Mouse (Mus musculus) gastrocnemius, adult 18-20 months (tissue): ENCODE results near the gene Bmper. TPM values are rescaled to one million over a fixed set of nuclear protein-coding genes. Genes with fewer than 3 reads are reported as not detected.

Experiments used
- DNase-seq: peaks from one replicate; pipeline ENCODE4 v3.0.0; 2021; ENCODE audit warnings: low spot score
- total RNA-seq, 2 experiments: library from RNA; stranded (reverse); gene quantifications; 2 replicates each; pipeline ENCODE4 v1.2.3; 2021

The Bmper gene
- total RNA-seq, 2 experiments from 2014 or later: 2.3 to 3.8 TPM

DNA sequence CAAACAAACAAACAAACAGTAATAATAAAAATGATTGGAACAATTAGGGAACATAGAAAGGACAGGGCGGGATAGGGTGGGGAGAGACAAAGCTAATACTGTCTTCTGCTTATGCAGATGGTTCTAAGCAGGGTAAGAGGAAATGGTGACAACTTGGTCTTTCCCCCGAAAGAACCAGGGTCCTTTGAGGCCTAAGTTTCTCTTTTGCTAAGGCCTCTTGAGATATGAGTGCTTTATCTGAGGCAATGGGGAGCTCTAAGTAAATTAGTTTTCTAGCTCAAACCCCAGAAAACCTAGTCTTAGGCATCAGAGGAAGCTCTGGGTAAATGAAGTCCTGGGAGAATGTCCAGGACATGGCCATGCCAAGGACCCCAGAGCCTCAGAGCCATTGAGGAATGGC lies 141.2 kb downstream of the Bmper start:
- DNase-seq: no peak

DNA sequence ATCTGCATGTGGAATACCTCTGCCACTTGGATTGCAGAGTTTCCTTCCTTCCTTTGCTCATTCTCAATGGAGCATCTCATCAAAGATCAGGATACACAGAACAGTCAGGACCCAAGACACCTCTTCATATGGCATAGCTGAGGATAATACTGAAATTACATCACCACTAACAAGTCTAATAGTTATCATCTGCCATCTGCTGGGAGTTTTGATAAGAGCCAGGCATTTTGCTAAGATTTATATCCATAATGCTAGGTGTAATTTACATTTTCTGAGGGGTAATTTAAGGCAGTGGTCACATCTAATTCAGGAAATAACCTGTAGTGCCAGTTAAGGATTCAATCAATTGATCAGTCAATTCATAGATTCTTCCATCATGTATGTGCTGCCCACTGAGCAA lies 145.2 kb downstream of the Bmper start:
- DNase-seq: no peak

- DNase-seq: no peak
These were observed 152.0 kb downstream of the Bmper start for GRCm38 (mm10) chr9:23374789-23375460.

GRCm38 (mm10) chr9:23377831-23378730 lies 155.2 kb downstream of the Bmper start:
- DNase-seq: no peak

DNA sequence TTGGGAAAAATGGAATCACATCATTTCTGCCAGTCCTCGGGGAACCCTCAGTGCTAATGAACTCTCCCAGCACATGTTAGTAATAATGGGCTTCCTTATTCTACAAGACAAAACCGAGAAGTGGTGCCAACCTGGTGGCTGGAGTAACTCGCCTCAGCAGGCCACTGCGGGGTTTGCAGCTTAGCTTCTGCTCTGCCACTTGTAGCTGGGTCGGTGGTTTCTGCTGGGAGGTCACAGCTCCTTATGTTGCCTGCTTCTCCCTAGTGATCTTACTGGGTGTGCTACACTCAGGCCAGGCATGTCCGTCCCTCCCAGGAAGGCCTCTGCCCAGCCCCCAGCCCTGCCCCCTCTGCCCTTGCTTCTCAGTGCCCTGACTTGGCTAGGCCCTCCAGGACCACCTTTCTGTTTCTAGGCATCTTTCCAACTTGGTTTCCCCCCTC lies 155.9 kb downstream of the Bmper start:
- peak; percentile 13 for DNase-seq

- DNase-seq: no peak
These were observed 157.4 kb downstream of the Bmper start for GRCm38 (mm10) chr9:23380171-23380835.

GRCm38 (mm10) chr9:23383291-23383690 lies 160.4 kb downstream of the Bmper start:
- DNase-seq: peak; percentile 27

DNA sequence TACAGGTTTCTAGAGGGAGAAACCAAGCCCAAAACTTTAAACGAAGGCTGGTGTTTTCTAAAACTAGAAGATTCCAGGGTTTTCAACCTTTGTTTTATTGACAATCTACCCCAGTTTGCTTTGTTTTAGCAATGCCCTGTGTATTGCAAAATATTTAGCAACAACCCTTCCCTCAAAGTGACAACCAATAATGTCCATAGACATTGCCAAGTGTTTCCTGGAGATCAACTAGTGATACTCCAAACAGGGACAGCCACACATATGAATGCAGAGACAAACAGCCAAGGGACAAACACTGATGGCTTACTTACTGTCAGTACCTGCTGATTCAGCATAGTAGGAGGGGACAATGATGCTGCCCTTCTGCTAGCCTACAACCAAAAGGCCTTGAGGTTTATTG lies 161.0 kb downstream of the Bmper start:
- DNase-seq: no peak

- no peak for DNase-seq
These were observed 162.0 kb downstream of the Bmper start for GRCm38 (mm10) chr9:23384880-23385279.

DNA sequence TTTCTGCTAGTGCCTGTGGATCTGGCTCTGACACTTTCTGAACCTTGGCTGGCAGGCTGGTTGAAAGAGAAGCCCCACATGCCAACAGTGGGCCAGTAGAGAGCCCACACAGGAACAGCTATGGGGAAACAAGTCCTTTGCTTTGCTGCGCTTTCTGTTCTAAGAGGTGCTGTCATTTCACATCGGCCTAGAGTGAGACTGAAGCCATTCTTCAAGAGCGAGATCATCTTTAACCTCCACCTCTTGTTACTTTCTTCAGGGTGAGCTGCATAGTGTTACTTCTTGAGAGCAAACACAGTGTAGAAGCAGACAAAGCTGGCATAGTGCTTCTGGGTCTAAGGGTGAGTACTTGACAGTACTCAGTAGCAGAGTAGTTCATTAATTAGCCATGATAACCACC lies 163.3 kb downstream of the Bmper start:
- DNase-seq: peak; percentile 12

- no peak for DNase-seq
These were observed 167.2 kb downstream of the Bmper start for GRCm38 (mm10) chr9:23390118-23390517.

DNA sequence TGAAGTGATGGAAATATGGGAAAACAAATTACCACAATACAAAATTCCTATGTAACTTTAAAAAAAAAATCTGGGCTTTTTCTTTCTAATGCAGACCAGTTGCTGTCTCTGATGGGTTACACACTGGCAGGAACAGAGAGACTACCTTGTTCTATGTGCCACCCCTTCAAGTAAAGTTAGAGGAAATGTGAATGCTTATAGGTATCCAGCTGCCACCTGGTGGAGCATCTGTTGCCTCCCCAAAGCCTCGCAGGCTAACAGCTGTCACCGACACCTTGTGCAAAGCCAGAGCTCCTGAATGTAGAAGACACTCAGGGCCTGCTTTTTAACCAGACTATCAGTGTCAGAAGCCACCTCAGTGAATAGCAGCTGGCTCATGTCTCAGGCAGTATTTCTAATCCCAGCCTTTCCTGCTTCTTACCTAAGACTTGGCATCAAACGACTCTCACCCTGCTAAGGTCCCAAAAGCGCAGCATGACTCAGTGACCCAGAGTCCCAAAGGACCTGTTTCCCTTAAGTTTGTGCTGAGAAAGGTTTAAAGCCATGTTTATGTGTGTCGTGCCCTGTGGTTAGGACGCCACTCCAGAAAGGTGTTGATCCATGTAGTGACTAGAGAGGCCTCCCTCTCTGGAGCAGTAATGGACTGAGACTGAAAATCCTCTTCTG lies 171.9 kb downstream of the Bmper start:
- no peak for DNase-seq

DNA sequence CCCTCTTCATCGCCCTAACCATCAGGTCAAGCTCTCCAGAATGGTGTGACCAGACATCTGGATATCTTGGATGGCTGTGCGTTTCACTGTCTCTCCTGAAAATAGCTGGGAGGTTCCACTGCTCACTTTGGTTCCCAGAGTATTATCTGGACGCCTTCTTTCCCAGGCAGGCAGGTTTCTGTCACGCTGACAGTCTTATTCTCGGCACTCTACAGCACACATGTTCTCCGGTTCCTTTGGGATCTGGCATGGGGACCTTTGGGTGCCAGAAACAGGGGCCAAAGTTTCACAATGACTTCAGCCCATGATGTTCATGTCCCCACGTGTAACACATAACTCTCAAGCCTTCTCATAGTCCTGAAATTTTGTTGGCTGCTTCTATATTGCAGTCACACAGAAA lies 173.3 kb downstream of the Bmper start:
- DNase-seq: peak; percentile 42

GRCm38 (mm10) chr9:23397876-23398275 lies 175.0 kb downstream of the Bmper start:
- DNase-seq: no peak

DNA sequence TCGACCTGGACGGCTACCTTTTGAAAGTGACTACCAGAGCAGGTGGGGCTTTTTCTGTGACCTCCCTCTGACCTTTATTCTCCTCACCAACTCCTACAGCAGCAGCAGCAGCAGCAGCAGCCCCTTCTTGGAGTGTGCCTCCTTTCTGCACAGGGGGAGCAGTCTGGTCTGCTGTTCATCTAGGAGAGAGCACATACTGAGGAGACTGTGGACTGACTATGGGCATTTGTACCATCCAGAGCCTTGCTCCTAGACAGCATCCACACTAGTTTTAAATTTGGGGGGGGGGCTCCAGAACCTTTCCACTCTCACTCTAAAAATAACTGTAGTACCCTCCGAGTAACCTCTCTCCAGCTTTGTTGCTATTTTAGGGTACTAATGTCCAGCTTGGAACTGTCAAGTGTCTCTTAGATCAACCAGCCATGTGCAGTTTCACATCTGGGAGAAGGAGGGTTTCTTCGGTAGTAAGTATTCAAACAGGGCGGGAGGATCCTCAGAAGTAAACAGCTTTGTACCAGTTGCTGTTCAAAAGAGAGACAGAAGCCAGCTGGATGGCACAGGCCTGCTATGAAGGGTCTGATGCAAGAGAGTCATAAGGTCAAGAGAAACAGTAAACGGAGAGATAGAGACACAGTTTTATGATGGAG lies 176.9 kb downstream of the Bmper start:
- no peak for DNase-seq

GRCm38 (mm10) chr9:23407416-23407815 lies 184.5 kb downstream of the Bmper start:
- DNase-seq: no peak

DNA sequence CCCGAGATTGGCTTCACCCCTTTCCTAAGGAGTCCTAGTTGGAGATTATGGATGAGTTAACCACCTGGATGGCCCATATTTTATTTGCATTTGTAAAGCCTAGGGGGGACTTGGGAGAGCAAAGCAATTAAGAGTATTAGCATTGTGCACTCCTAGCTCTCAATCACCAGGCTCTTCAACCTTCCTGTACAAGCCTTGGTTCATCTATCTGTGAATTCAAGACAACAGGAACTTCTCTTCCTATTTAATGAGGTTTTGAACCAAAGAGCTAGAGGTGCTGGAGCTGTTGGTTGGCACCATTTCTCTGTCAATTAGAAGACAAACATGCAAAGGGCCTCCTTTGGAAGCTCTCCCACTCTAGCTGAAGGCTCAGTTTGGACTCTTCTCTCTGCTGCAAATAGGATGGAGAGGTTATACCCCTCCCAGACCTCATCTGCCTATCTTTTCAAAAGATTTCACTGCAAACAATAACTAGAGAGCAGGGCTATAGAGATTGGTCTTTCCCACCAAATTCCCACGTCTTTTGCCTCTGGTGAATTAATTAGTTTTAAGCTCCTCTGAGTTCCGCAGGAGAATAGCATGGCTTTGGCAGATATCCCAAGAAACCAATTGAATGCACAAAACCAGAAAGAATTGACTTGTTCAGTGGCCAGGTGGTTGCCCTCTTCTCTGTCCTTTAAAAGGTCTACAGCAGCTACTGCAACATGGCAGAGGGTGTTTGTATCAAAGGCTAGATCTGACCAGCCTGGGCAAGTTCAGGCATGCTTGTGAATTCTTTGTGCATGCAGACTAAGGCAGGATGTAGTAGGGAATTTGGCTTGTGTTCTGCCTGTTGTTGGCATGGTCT lies 185.3 kb downstream of the Bmper start:
- DNase-seq: no peak

GRCm38 (mm10) chr9:23410567-23410966 lies 187.7 kb downstream of the Bmper start:
- DNase-seq: no peak

DNA sequence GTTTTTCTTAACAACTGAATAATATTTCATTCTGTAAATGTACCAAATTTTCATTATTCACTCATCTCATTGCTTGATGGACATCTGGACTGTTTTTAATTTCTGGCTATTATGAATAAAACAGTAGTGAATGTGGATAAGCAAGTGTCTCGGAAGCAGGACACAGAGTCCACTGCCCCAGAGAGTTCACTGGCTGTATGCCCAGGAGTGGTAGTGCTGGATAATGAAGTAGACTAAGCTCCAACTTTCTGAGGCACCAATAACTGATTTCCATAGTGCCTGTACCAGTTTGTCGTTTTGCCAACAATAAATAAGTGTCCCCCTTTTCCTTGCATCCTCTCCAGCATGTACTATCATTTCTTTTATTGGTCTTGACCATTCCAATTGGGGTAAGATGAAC lies 190.1 kb downstream of the Bmper start:
- DNase-seq: peak; percentile 32

GRCm38 (mm10) chr9:23419107-23419506 lies 196.2 kb downstream of the Bmper start:
- DNase-seq: no peak
